Mouse (Mus musculus): ENCODE measurements around the gene H2afy2. TPM values are rescaled to one million over a fixed set of nuclear protein-coding genes. Genes with fewer than 3 reads are reported as not detected.

The H2afy2 gene
- total RNA-seq, 1 experiment: 18.7 TPM

GRCm38 (mm10) chr10:61742336-61742735 lies 41.6 kb downstream of the H2afy2 start:
- no peak overlapping the region for H3K4me3 ChIP-seq (ENCODE audit: insufficient read depth in 1 of 2, low read depth in 1 of 2, low read length in 2 of 2, poor library complexity in 1 of 2, severe bottlenecking in 1 of 2)

GRCm38 (mm10) chr10:61741873-61742272 lies 42.1 kb downstream of the H2afy2 start:
- Histone ChIP-seq H3K9me3 (ENCODE audit: control insufficient read depth, insufficient read depth, low read depth, low read length) (no peaks in the 10 kb centered on the region), H3K36me3 (ENCODE audit: control insufficient read depth, insufficient read depth, low read length, poor library complexity, severe bottlenecking) (peaks cover 24% of the 10 kb centered on the region; the same call in 1 of the 2 replicates), H3K9ac (ENCODE audit: insufficient read depth, low read depth, low read length, poor library complexity, severe bottlenecking) (no peak overlapping the region), H3K4me3 (ENCODE audit: insufficient read depth in 1 of 2, low read depth in 1 of 2, low read length in 2 of 2, poor library complexity in 1 of 2, severe bottlenecking in 1 of 2) (no peak overlapping the region), H3K4me1 (ENCODE audit: control insufficient read depth in 2 of 2, insufficient read depth in 2 of 2, low read length in 2 of 2, poor library complexity in 1 of 2) (no peaks in the 10 kb centered on the region), H3K27ac (ENCODE audit: insufficient read depth, low read depth, low read length, poor library complexity, severe bottlenecking) (no peak overlapping the region)
- in situ Hi-C loops (cut with MboI; ENCODE audit: low sequenced_read_pairs in 2 of 2, unreplicated experiment in 2 of 2): no loop called here
- DNase-seq (ENCODE audit: low read depth, low spot score): no peak
- TF ChIP-seq CHD2 (IDR thresholded peaks at IDR 0.05; ENCODE audit: low read depth, low read length): no peak
- no peak for TF ChIP-seq ZC3H11A (IDR thresholded peaks at IDR 0.05; ENCODE audit: borderline replicate concordance, low read depth, low read length)
- no peak for TF ChIP-seq MAFK (IDR thresholded peaks at IDR 0.05; ENCODE audit: insufficient read depth, low read depth, low read length)
- TF ChIP-seq ZNF384 (IDR thresholded peaks at IDR 0.05; ENCODE audit: low read depth, low read length): no peak
- TF ChIP-seq HCFC1 (IDR thresholded peaks at IDR 0.05; ENCODE audit: borderline replicate concordance, insufficient read depth, low read length): no peak

More at GRCm38 (mm10) chr10:61742336-61742735, 41.6 kb downstream of the H2afy2 start:
- in situ Hi-C loops (cut with MboI; ENCODE audit: low sequenced_read_pairs in 2 of 2, unreplicated experiment in 2 of 2): no loop called here
- Histone ChIP-seq H3K27ac (ENCODE audit: insufficient read depth, low read depth, low read length, poor library complexity, severe bottlenecking) (no peak overlapping the region), H3K9me3 (ENCODE audit: control insufficient read depth, insufficient read depth, low read depth, low read length) (no peaks in the 10 kb centered on the region), H3K36me3 (ENCODE audit: control insufficient read depth, insufficient read depth, low read length, poor library complexity, severe bottlenecking) (peaks cover 26% of the 10 kb centered on the region; the same call in 1 of the 2 replicates), H3K9ac (ENCODE audit: insufficient read depth, low read depth, low read length, poor library complexity, severe bottlenecking) (no peak overlapping the region), H3K4me1 (ENCODE audit: control insufficient read depth in 2 of 2, insufficient read depth in 2 of 2, low read length in 2 of 2, poor library complexity in 1 of 2) (no peaks in the 10 kb centered on the region)
- TF ChIP-seq CHD2 (IDR thresholded peaks at IDR 0.05; ENCODE audit: low read depth, low read length) (no peak), HCFC1 (IDR thresholded peaks at IDR 0.05; ENCODE audit: borderline replicate concordance, insufficient read depth, low read length) (no peak), ZC3H11A (IDR thresholded peaks at IDR 0.05; ENCODE audit: borderline replicate concordance, low read depth, low read length) (no peak), MAFK (IDR thresholded peaks at IDR 0.05; ENCODE audit: insufficient read depth, low read depth, low read length) (no peak), ZNF384 (IDR thresholded peaks at IDR 0.05; ENCODE audit: low read depth, low read length) (no peak)
- no peak for DNase-seq (ENCODE audit: low read depth, low spot score)

- peaks cover 20% of the 10 kb centered on the region; the same call in 1 of the 2 replicates for H3K36me3 ChIP-seq (ENCODE audit: control insufficient read depth, insufficient read depth, low read length, poor library complexity, severe bottlenecking)
- H3K4me3 ChIP-seq (ENCODE audit: insufficient read depth in 1 of 2, low read depth in 1 of 2, low read length in 2 of 2, poor library complexity in 1 of 2, severe bottlenecking in 1 of 2): no peak overlapping the region
- TF ChIP-seq ZC3H11A (IDR thresholded peaks at IDR 0.05; ENCODE audit: borderline replicate concordance, low read depth, low read length): no peak
- no peak for TF ChIP-seq HCFC1 (IDR thresholded peaks at IDR 0.05; ENCODE audit: borderline replicate concordance, insufficient read depth, low read length)
- no peak for TF ChIP-seq ZNF384 (IDR thresholded peaks at IDR 0.05; ENCODE audit: low read depth, low read length)
- no peak for TF ChIP-seq CHD2 (IDR thresholded peaks at IDR 0.05; ENCODE audit: low read depth, low read length)
- TF ChIP-seq MAFK (IDR thresholded peaks at IDR 0.05; ENCODE audit: insufficient read depth, low read depth, low read length): no peak
- no peak overlapping the region for H3K9ac ChIP-seq (ENCODE audit: insufficient read depth, low read depth, low read length, poor library complexity, severe bottlenecking)
- in situ Hi-C loops (cut with MboI; ENCODE audit: low sequenced_read_pairs in 2 of 2, unreplicated experiment in 2 of 2): no loop called here
- H3K4me1 ChIP-seq (ENCODE audit: control insufficient read depth in 2 of 2, insufficient read depth in 2 of 2, low read length in 2 of 2, poor library complexity in 1 of 2): no peaks in the 10 kb centered on the region
- DNase-seq (ENCODE audit: low read depth, low spot score): no peak
- H3K9me3 ChIP-seq (ENCODE audit: control insufficient read depth, insufficient read depth, low read depth, low read length): no peaks in the 10 kb centered on the region
- H3K27ac ChIP-seq (ENCODE audit: insufficient read depth, low read depth, low read length, poor library complexity, severe bottlenecking): no peak overlapping the region
Observed at GRCm38 (mm10) chr10:61741306-61741705, 42.6 kb downstream of the H2afy2 start.

DNA sequence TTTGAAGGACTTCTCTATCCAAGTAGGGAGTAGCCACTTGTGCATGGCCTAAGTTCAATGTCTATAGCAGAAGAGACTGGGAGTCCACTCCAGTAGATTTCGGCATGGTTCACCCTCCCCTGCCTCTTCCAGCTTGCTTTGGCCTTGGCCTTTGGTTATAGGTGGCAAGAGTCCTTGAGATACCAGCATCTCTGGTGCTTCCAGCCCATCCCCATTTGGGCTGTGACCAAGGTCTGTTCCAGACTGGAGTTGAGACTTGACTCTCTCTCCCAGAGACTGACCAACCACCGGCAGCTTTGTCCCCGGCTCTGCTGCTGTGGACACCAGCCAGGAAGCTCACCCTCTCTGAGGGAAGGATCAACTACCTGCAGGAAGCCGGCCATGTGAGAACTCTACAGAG lies 45.8 kb downstream of the H2afy2 start:
- Histone ChIP-seq H3K9ac (ENCODE audit: insufficient read depth, low read depth, low read length, poor library complexity, severe bottlenecking) (no peak overlapping the region), H3K4me1 (ENCODE audit: control insufficient read depth in 2 of 2, insufficient read depth in 2 of 2, low read length in 2 of 2, poor library complexity in 1 of 2) (no peaks in the 10 kb centered on the region; a peak in 1 of 4 replicates), H3K9me3 (ENCODE audit: control insufficient read depth, insufficient read depth, low read depth, low read length) (no peaks in the 10 kb centered on the region), H3K4me3 (ENCODE audit: insufficient read depth in 1 of 2, low read depth in 1 of 2, low read length in 2 of 2, poor library complexity in 1 of 2, severe bottlenecking in 1 of 2) (no peak overlapping the region), H3K36me3 (ENCODE audit: control insufficient read depth, insufficient read depth, low read length, poor library complexity, severe bottlenecking) (peaks cover 15% of the 10 kb centered on the region; the same call in 1 of the 2 replicates), H3K27ac (ENCODE audit: insufficient read depth, low read depth, low read length, poor library complexity, severe bottlenecking) (no peak overlapping the region)
- in situ Hi-C loops (cut with MboI; ENCODE audit: low sequenced_read_pairs in 2 of 2, unreplicated experiment in 2 of 2): no loop called here
- DNase-seq (ENCODE audit: low read depth, low spot score): no peak
- TF ChIP-seq ZNF384 (IDR thresholded peaks at IDR 0.05; ENCODE audit: low read depth, low read length) (no peak), HCFC1 (IDR thresholded peaks at IDR 0.05; ENCODE audit: borderline replicate concordance, insufficient read depth, low read length) (no peak), ZC3H11A (IDR thresholded peaks at IDR 0.05; ENCODE audit: borderline replicate concordance, low read depth, low read length) (no peak), CHD2 (IDR thresholded peaks at IDR 0.05; ENCODE audit: low read depth, low read length) (no peak), MAFK (IDR thresholded peaks at IDR 0.05; ENCODE audit: insufficient read depth, low read depth, low read length) (no peak)
